Comparison of ENCODE assay signal across 8 mouse cellular contexts in genomic region chr7:132736099-132736862, GRCm38 (mm10).
DNase-seq lines count a peak whose midpoint lies in the region; ATAC-seq and TF ChIP-seq lines count a peak whose summit lies in the region.

No protein-coding gene starts in this region.

- H3K4me3 ChIP-seq in hindbrain, embryonic 13.5 days, result no peak overlapping the region
- no peak overlapping the region for H3K4me3 ChIP-seq in hindbrain, embryonic 14.5 days (replicated peaks; ENCODE audit: low read length)
- H3K4me3 ChIP-seq in heart, embryonic 11.5 days (ENCODE audit: low read depth, low read length), result no peak overlapping the region

- POLR2A ChIA-PET in Patski (lab: Charles Lee), result no interaction called here

- H3K36me3 ChIP-seq in hindbrain, embryonic 13.5 days, result no peaks in the 10 kb centered on the region
- H3K36me3 ChIP-seq in hindbrain, embryonic 14.5 days (replicated peaks; ENCODE audit: control insufficient read depth, insufficient read depth), result 0 out of 2 replicates have a peak, but pooled peaks cover 2% of the 10 kb centered on the region
- no peaks in the 10 kb centered on the region for H3K36me3 ChIP-seq in heart, embryonic 11.5 days (ENCODE audit: control insufficient read depth, insufficient read depth, low read length)

- peak overlapping the region; percentile 40 for H3K27ac ChIP-seq in hindbrain, embryonic 13.5 days
- H3K27ac ChIP-seq in hindbrain, embryonic 14.5 days, result no peak overlapping the region
- peak overlapping the region; percentile 47 for H3K27ac ChIP-seq in heart, embryonic 11.5 days (ENCODE audit: low read depth, low read length)

- H3K9ac ChIP-seq in hindbrain, embryonic 13.5 days, result no peak overlapping the region
- H3K9ac ChIP-seq in hindbrain, embryonic 14.5 days, result no peak overlapping the region
- H3K9ac ChIP-seq in heart, embryonic 11.5 days (ENCODE audit: low read depth, low read length), result peak overlapping the region; percentile 8; the same call in 1 of the 2 replicates

- H3K4me2 ChIP-seq in hindbrain, embryonic 13.5 days, result no peak overlapping the region
- H3K4me2 ChIP-seq in hindbrain, embryonic 14.5 days (replicated peaks), result no peak overlapping the region
- H3K4me2 ChIP-seq in heart, embryonic 11.5 days, result no peak overlapping the region

- no peaks in the 10 kb centered on the region for H3K9me3 ChIP-seq in hindbrain, embryonic 13.5 days
- no peaks in the 10 kb centered on the region for H3K9me3 ChIP-seq in hindbrain, embryonic 14.5 days (ENCODE audit: control insufficient read depth, low read length)
- no peaks in the 10 kb centered on the region for H3K9me3 ChIP-seq in heart, embryonic 11.5 days (replicated peaks; ENCODE audit: control insufficient read depth, low read length)

- WGBS in hindbrain, embryonic 13.5 days, result 62% methylated on average over 17 of the region's 17 CpGs
- 59% methylated on average over 17 of the region's 17 CpGs for WGBS in hindbrain, embryonic 14.5 days
- WGBS in heart, embryonic 11.5 days (ENCODE audit: insufficient replicate concordance), result 53% methylated on average over 17 of the region's 17 CpGs

- no peak for TF ChIP-seq CTCF in Patski (IDR thresholded peaks at IDR 0.05)

- in situ Hi-C loops in Patski (cut with MboI; ENCODE audit: low pct_unique_long_range_greater_than_20kb), result no loop called here

- no peaks in the 10 kb centered on the region for H3K27me3 ChIP-seq in hindbrain, embryonic 13.5 days
- H3K27me3 ChIP-seq in hindbrain, embryonic 14.5 days (ENCODE audit: control insufficient read depth, insufficient read depth, low read length), result no peaks in the 10 kb centered on the region
- H3K27me3 ChIP-seq in Patski, result no peaks in the 10 kb centered on the region
- no peaks in the 10 kb centered on the region for H3K27me3 ChIP-seq in heart, embryonic 11.5 days (ENCODE audit: control insufficient read depth, insufficient read depth, low read length)

- no peak for DNase-seq in hindbrain, embryonic 14.5 days (ENCODE audit: low spot score)
- DNase-seq in Patski (ENCODE audit: low read depth, low spot score), result peak; percentile 90
- peak; percentile 51 for DNase-seq in embryo, embryonic 11 days
- DNase-seq in kidney, postnatal 36 days, result peak; percentile 83 to 88
- DNase-seq in lung, postnatal 36 days, result peak; percentile 83
- no peak for DNase-seq in layer of hippocampus, postnatal 14 days (ENCODE audit: low spot score in 2 of 2)

- H3K4me1 ChIP-seq in hindbrain, embryonic 13.5 days (replicated peaks), result peaks cover 52% of the 10 kb centered on the region
- H3K4me1 ChIP-seq in hindbrain, embryonic 14.5 days (replicated peaks; ENCODE audit: control insufficient read depth, insufficient read depth, low read length), result peaks cover 36% of the 10 kb centered on the region
- peaks cover 41% of the 10 kb centered on the region for H3K4me1 ChIP-seq in heart, embryonic 11.5 days (ENCODE audit: control insufficient read depth, insufficient read depth, low read length)

- ATAC-seq in hindbrain, embryonic 13.5 days (ENCODE audit: low FRiP score), result no peak
- ATAC-seq in hindbrain, embryonic 14.5 days (ENCODE audit: low FRiP score), result no peak
- ATAC-seq in Patski, result peak; percentile 73
- ATAC-seq in heart, embryonic 11.5 days (replicated peaks; ENCODE audit: insufficient number of reproducible peaks, low FRiP score, low TSS enrichment), result peak; percentile 61

- CTCF ChIA-PET in Patski (lab: Charles Lee), result interaction anchor here (0.8 to 1.6 kb wide), 7 partner anchors 9 to 78 kb away, joined by 3 to 4 read pairs (median 3); no protein-coding TSS in a partner anchor

Comparison
In these comparisons a context has a peak if more than half of its experiments do, and no peak if none do; other contexts are left out.
1. ATAC-seq: peak in Patski (single experiment) and heart, embryonic 11.5 days (single experiment); none in hindbrain, embryonic 13.5 days (single experiment) and hindbrain, embryonic 14.5 days (single experiment).
2. DNase-seq: peak in Patski (single experiment), embryo, embryonic 11 days (single experiment), kidney, postnatal 36 days (2 of 2) and lung, postnatal 36 days (single experiment); none in hindbrain, embryonic 14.5 days (single experiment) and layer of hippocampus, postnatal 14 days (0 of 2).